Mouse (Mus musculus) heart, adult 2 months (tissue): ENCODE results near the gene Gdf15. TPM values are rescaled to one million over a fixed set of nuclear protein-coding genes. Genes with fewer than 3 reads are reported as not detected.

ENCODE experiments used
- DNase-seq, 2 experiments: peaks; one replicate each; pipeline ENCODE4 v3.0.0; 2021
- H3K27ac ChIP-seq: fragments of 200-600 bp; 2 replicates; pipeline ENCODE4 v1.8.1; 2022
- H3K27me3 ChIP-seq: fragments of 200-500 bp; 2 replicates; pipeline ENCODE4 v1.6.1; 2012; ENCODE audit warnings: mild to moderate bottlenecking, low read length, inconsistent platforms, mixed read lengths; ENCODE audit not compliant: control insufficient read depth, insufficient read depth
- H3K36me3 ChIP-seq: fragments of 200-500 bp; 2 replicates; pipeline ENCODE4 v1.6.1; 2012; ENCODE audit warnings: low read length, inconsistent platforms; ENCODE audit not compliant: control insufficient read depth, insufficient read depth
- H3K4me1 ChIP-seq: fragments of 200-500 bp; 2 replicates; pipeline ENCODE4 v1.6.1; 2011; ENCODE audit warnings: low read length; ENCODE audit not compliant: control insufficient read depth, insufficient read depth
- H3K4me3 ChIP-seq: fragments of 200-600 bp; 2 replicates; pipeline ENCODE4 v1.8.1; 2022
- H3K79me2 ChIP-seq: fragments of 200-500 bp; replicated peaks from 2 replicates; pipeline ENCODE4 v1.6.1; 2012; ENCODE audit warnings: mild to moderate bottlenecking, inconsistent platforms, low read length, moderate library complexity, mixed read lengths; ENCODE audit not compliant: control insufficient read depth, insufficient read depth
- H3K9ac ChIP-seq: fragments of 200-500 bp; 2 replicates; pipeline ENCODE4 v1.6.1; 2012; ENCODE audit warnings: low read depth, mild to moderate bottlenecking, control low read depth, inconsistent platforms, low read length, mixed read lengths
- CTCF ChIP-seq: fragments of 200-600 bp; IDR thresholded peaks from 2 replicates; pipeline ENCODE4 v1.8.1; 2022; ENCODE audit warnings: antibody characterized with exemption, mild to moderate bottlenecking, moderate library complexity
- EP300 ChIP-seq: fragments of 200-500 bp; IDR thresholded peaks from 2 replicates; pipeline ENCODE4 v1.6.1; 2011; ENCODE audit warnings: low read depth, low read length, control low read depth; ENCODE audit not compliant: insufficient read depth
- POLR2A ChIP-seq: fragments of 200-500 bp; IDR thresholded peaks from 2 replicates; pipeline ENCODE4 v1.6.1; 2011; ENCODE audit warnings: mild to moderate bottlenecking, low read depth, low read length, control low read depth; ENCODE audit not compliant: insufficient read depth
- WGBS: fragments of 180-500 bp; shearing (Covaris S2); methylation state at CpG from one replicate; pipeline ENCODE4 v1.1.7; 2018; 5-methylcytosine and 5-hydroxymethylcytosine counted together
- intact Hi-C: fragments of 180-260 bp; cut with DNase I; formaldehyde crosslinking; loops from one replicate; pipeline ENCODE4 v1.15.1; 2025
- polyA plus RNA-seq: library from polyadenylated mRNA; depleted of rRNA; stranded (reverse); fragments of >200 nt; gene quantifications from 2 replicates; pipeline ENCODE4 v1.2.3, GENCODE M21; 2012
- total RNA-seq, 2 experiments: library from RNA; stranded (reverse); gene quantifications; 2 replicates each; pipeline ENCODE4 v1.2.3; 2021

Gene Gdf15
- total and polyA plus RNA-seq, 3 experiments = 1.1 to 3.8 (median 2.0) TPM

- no peak for TF ChIP-seq EP300
- TF ChIP-seq CTCF = peak; percentile 79
- TF ChIP-seq POLR2A = no peak
- peak overlapping the region; percentile 43 for H3K4me3 ChIP-seq
- H3K36me3 ChIP-seq = no peaks in the 10 kb centered on the region
- H3K27ac ChIP-seq = peak overlapping the region; percentile 12; the same call in 1 of the 2 replicates
- H3K4me1 ChIP-seq = peaks cover 4% of the 10 kb centered on the region
- DNase-seq = peak; percentile 76 to 80
- no peaks in the 10 kb centered on the region for H3K27me3 ChIP-seq
- WGBS = 50% methylated on average over 29 of the region's 29 CpGs
- no peaks in the 10 kb centered on the region for H3K79me2 ChIP-seq
- intact Hi-C loops = loop anchor here (10.0 kb wide), 1 partner anchor 53 kb away; no protein-coding TSS in a partner anchor
- H3K9ac ChIP-seq = peak overlapping the region; percentile 18
Measured at GRCm38 (mm10) chr8:70598283-70598682, 34.0 kb downstream of the Gdf15 start.

DNA sequence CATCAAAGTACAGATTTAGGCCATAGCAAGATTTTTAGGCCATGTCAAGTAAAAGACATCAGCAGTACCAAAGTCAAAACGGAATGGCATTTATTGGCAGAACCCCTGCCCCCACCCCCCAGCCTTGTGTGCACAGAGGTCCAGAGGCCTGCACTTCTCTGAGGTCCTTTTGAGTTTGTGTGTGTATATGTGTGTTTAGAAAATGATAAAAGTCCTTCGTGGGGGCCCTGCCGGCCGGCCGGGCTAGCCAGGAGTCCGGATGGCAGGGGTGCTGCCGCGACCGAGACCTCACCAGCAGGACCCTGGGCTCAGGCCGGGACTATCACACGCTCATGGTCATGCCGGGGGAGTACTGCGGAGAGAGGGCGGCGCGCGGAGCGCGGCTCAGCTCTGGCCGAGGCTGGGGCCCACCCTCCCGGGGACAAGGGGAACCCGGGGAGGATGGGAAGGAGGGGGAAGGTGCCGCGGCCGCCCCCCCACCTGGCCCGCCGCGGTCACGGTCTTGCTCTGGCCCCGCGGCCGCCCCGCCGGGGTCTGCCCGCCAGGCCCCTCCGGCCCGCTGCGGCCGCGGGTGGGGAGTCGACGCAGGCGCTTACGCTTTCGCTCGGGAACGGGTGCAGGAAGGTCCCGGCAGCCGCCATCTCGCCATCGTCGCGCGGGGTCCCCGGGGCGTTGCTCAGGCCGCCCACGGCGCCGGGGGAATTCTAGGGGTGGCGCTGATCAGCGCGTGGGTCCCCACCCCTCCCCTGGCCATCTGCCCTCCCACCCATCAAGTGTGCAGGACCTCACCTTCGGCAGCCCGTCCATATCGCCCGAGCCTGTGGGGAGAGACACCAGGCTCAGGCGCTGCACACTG, 34.6 kb downstream of the Gdf15 start:
- peak in 1 of 2 experiments; percentile 37 for DNase-seq
- H3K9ac ChIP-seq = peak overlapping the region; percentile 18
- no peak for TF ChIP-seq POLR2A
- no peak for TF ChIP-seq CTCF
- no peak for TF ChIP-seq EP300
- H3K4me1 ChIP-seq = peaks cover 4% of the 10 kb centered on the region
- H3K79me2 ChIP-seq = no peaks in the 10 kb centered on the region
- H3K27me3 ChIP-seq = no peaks in the 10 kb centered on the region
- WGBS = 67% methylated on average over 61 of the region's 68 CpGs
- peak overlapping the region; percentile 43 for H3K4me3 ChIP-seq
- intact Hi-C loops = loop anchor here (10.0 kb wide), 1 partner anchor 53 kb away; no protein-coding TSS in a partner anchor
- no peaks in the 10 kb centered on the region for H3K36me3 ChIP-seq
- peak overlapping the region; percentile 12; the same call in 1 of the 2 replicates for H3K27ac ChIP-seq

- Histone ChIP-seq H3K27ac (no peak overlapping the region), H3K36me3 (no peaks in the 10 kb centered on the region), H3K79me2 (no peaks in the 10 kb centered on the region), H3K4me1 (peaks cover 4% of the 10 kb centered on the region), H3K27me3 (no peaks in the 10 kb centered on the region), H3K9ac (no peak overlapping the region), H3K4me3 (no peak overlapping the region)
- intact Hi-C loops = loop anchor here (10.0 kb wide), 1 partner anchor 52 kb away; no protein-coding TSS in a partner anchor
- no peak for TF ChIP-seq EP300
- TF ChIP-seq CTCF = peak; percentile 21; the same call in 1 of the 2 replicates
- DNase-seq = peak in 1 of 2 experiments; percentile 30
- 86% methylated on average over 17 of the region's 17 CpGs for WGBS
Measured at GRCm38 (mm10) chr8:70596775-70597416, 35.4 kb downstream of the Gdf15 start.

DNA sequence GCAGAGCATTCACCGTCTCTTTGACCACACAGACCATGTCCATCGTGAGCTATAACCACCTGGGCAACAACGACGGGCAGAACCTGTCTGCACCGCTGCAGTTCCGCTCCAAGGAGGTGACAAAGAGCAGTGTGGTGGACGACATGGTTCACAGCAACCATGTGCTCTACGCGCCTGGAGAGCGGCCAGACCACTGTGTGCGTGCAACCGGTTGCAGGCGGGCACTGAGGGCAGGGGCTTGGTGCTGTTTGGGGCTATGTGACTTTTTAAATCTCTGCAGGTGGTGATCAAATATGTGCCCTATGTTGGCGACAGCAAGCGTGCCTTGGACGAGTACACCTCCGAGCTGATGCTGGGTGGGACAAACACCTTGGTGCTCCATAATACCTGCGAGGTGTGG, 36.0 kb downstream of the Gdf15 start:
- H3K36me3 ChIP-seq = no peaks in the 10 kb centered on the region
- H3K4me3 ChIP-seq = no peak overlapping the region
- no peaks in the 10 kb centered on the region for H3K27me3 ChIP-seq
- peaks cover 4% of the 10 kb centered on the region for H3K4me1 ChIP-seq
- intact Hi-C loops = loop anchor here (10.0 kb wide), 1 partner anchor 51 kb away; no protein-coding TSS in a partner anchor
- no peak overlapping the region for H3K27ac ChIP-seq
- TF ChIP-seq EP300 = no peak
- TF ChIP-seq POLR2A = no peak
- TF ChIP-seq CTCF = no peak
- H3K79me2 ChIP-seq = no peaks in the 10 kb centered on the region
- 94% methylated on average over 18 of the region's 18 CpGs for WGBS
- DNase-seq = no peak
- no peak overlapping the region for H3K9ac ChIP-seq

- intact Hi-C loops = loop anchor here (2.0 to 10.0 kb wide), 2 partner anchors 15 to 51 kb away; no protein-coding TSS in a partner anchor
- no peak overlapping the region for H3K4me3 ChIP-seq
- no peaks in the 10 kb centered on the region for H3K36me3 ChIP-seq
- no peak for DNase-seq
- TF ChIP-seq CTCF (no peak), EP300 (no peak), POLR2A (no peak)
- no peak overlapping the region for H3K9ac ChIP-seq
- H3K27ac ChIP-seq = no peak overlapping the region
- no peaks in the 10 kb centered on the region for H3K27me3 ChIP-seq
- H3K4me1 ChIP-seq = peaks cover 3% of the 10 kb centered on the region
- H3K79me2 ChIP-seq = no peaks in the 10 kb centered on the region
- WGBS = 93% methylated on average over 12 of the region's 12 CpGs
Measured at GRCm38 (mm10) chr8:70595811-70596210, 36.4 kb downstream of the Gdf15 start.
